10 mouse cellular contexts compared by ENCODE assay signal in genomic region chr7:98086346-98086745, GRCm38 (mm10). TPM values are rescaled to one million over a fixed set of nuclear protein-coding genes. Genes with fewer than 3 reads are reported as not detected.
DNase-seq lines count a peak whose midpoint lies in the region; TF ChIP-seq lines count a peak whose summit lies in the region.
"Had no signal": no experiment of that assay in that cellular context is flagged by ENCODE, and none has a peak within 500 bp of the region (broad histone marks: within the 10 kb centered on the region; RNA-seq: fewer than 3 reads in every experiment).

No protein-coding gene starts in this region.

- H3K27ac ChIP-seq in layer of hippocampus, adult 2 months, result no peak overlapping the region
- no peak overlapping the region for H3K27ac ChIP-seq in embryonic facial prominence, embryonic 10.5 days (replicated peaks)
- H3K27ac ChIP-seq: macrophage; neural tube, embryonic 13.5 days had no signal

- 57% methylated on average over 2 of the region's 2 CpGs for WGBS in embryonic facial prominence, embryonic 10.5 days

- TF ChIP-seq CTCF in layer of hippocampus, adult 2 months (conservative IDR thresholded peaks at IDR 0.05), result peak; percentile 75

- no peaks in the 10 kb centered on the region for H3K27me3 ChIP-seq in embryonic facial prominence, embryonic 10.5 days (replicated peaks; ENCODE audit: low read depth, poor library complexity, severe bottlenecking)
- H3K27me3 ChIP-seq: neural tube, embryonic 13.5 days had no signal

- DNase-seq in layer of hippocampus, adult 2 months (ENCODE audit: low spot score in 2 of 2), result no peak
- no peak for DNase-seq in layer of hippocampus, adult 18-20 months (ENCODE audit: low spot score in 2 of 2)
- DNase-seq in 3T3-L1 (ENCODE audit: low read depth, low spot score), result peak; percentile 52
- DNase-seq in A20 (ENCODE audit: low read depth, low spot score), result peak; percentile 42
- DNase-seq in embryonic facial prominence, embryonic 10.5 days (ENCODE audit: low spot score), result peak; percentile 21
- DNase-seq in right cerebral cortex, postnatal 4 days, result no peak
- no peak for DNase-seq in natural killer cell, adult 2 months (ENCODE audit: low spot score in 2 of 2)

- H3K4me1 ChIP-seq in embryonic facial prominence, embryonic 10.5 days, result peaks cover 38% of the 10 kb centered on the region

- H3K36me3 ChIP-seq in embryonic facial prominence, embryonic 10.5 days (replicated peaks), result no peaks in the 10 kb centered on the region

- H3K9me3 ChIP-seq in embryonic facial prominence, embryonic 10.5 days, result no peaks in the 10 kb centered on the region
- H3K9me3 ChIP-seq: neural tube, embryonic 13.5 days had no signal

- no peak overlapping the region for H3K4me3 ChIP-seq in layer of hippocampus, adult 2 months
- no peak overlapping the region for H3K4me3 ChIP-seq in embryonic facial prominence, embryonic 10.5 days
- H3K4me3 ChIP-seq: erythroblast, embryonic 14.5 days; neural tube, embryonic 13.5 days had no signal

RNA-seq across cellular contexts. Expression of gene Myo7a, which starts 33.0 kb away (rescaled TPM):
- total RNA-seq in layer of hippocampus, adult 2 months (2021), result 10 to 100 TPM; 10.5 to 10.8 TPM
- total RNA-seq in layer of hippocampus, adult 18-20 months (2021), result 10 to 100 TPM; 10.0 to 14.5 TPM
- polyA plus RNA-seq in embryonic facial prominence, embryonic 10.5 days (2016; fragmentation: Nextera tagmentation; extraction: Ambion mirVana), result 20.4 and 21.8 TPM in 2 replicates

RNA-seq across cellular contexts. Expression of gene Omp, which starts 59.0 kb away (rescaled TPM):
- 1 to 10 TPM in 1 of 2 experiments, under 1 TPM in 1; 0.96 to 1.3 TPM for total RNA-seq in layer of hippocampus, adult 2 months (2021)
- total RNA-seq in layer of hippocampus, adult 18-20 months (2021), result 1 to 10 TPM; 1.1 to 1.2 TPM
- 0.18 TPM in 1 of 2 replicates, not detected in the other for polyA plus RNA-seq in embryonic facial prominence, embryonic 10.5 days (2016; fragmentation: Nextera tagmentation; extraction: Ambion mirVana)
- polyA plus RNA-seq: macrophage had no signal

Comparison
In these comparisons a context has a peak if more than half of its experiments do, and no peak if none do; other contexts are left out.
1. DNase-seq: peak in 3T3-L1 (single experiment), A20 (single experiment) and embryonic facial prominence, embryonic 10.5 days (single experiment); none in layer of hippocampus, adult 2 months (0 of 2), layer of hippocampus, adult 18-20 months (0 of 2), right cerebral cortex, postnatal 4 days (single experiment) and natural killer cell, adult 2 months (0 of 2).